Mouse (Mus musculus) embryonic facial prominence, embryonic 13.5 days (tissue): Measurements from ENCODE around the gene Grik4. TPM values are rescaled to one million over a fixed set of nuclear protein-coding genes. Genes with fewer than 3 reads are reported as not detected.

ENCODE experiments used
- ATAC-seq: fragments of 200-750 bp; cut with Nextera tagmentation; 2 replicates; pipeline ENCODE4 v1.8.0; 2017; ENCODE audit warnings: low read depth; ENCODE audit not compliant: insufficient number of reproducible peaks, insufficient read depth, low FRiP score, low TSS enrichment
- H3K27ac ChIP-seq: fragments of 300-500 bp; sonication (generic); 2 replicates; pipeline ENCODE4 v1.5.1; 2015; ENCODE audit warnings: moderate library complexity, mild to moderate bottlenecking, inconsistent platforms
- H3K27me3 ChIP-seq: fragments of 300-500 bp; sonication (generic); 2 replicates; pipeline ENCODE4 v1.6.1; 2015; ENCODE audit warnings: mild to moderate bottlenecking, inconsistent platforms
- H3K36me3 ChIP-seq: fragments of 300-500 bp; sonication (generic); 2 replicates; pipeline ENCODE4 v1.6.1; 2015; ENCODE audit warnings: mild to moderate bottlenecking, inconsistent platforms
- H3K4me1 ChIP-seq: fragments of 300-500 bp; sonication (generic); 2 replicates; pipeline ENCODE4 v1.6.1; 2015; ENCODE audit warnings: inconsistent platforms
- H3K4me2 ChIP-seq: fragments of 300-500 bp; sonication (generic); 2 replicates; pipeline ENCODE4 v1.6.1; 2015; ENCODE audit warnings: moderate library complexity, mild to moderate bottlenecking, inconsistent platforms
- H3K4me3 ChIP-seq: fragments of 300-500 bp; sonication (generic); 2 replicates; pipeline ENCODE4 v1.5.1; 2015; ENCODE audit warnings: mild to moderate bottlenecking, inconsistent platforms
- H3K9ac ChIP-seq: fragments of 300-500 bp; sonication (generic); 2 replicates; pipeline ENCODE4 v1.6.1; 2015; ENCODE audit warnings: mild to moderate bottlenecking, inconsistent platforms
- H3K9me3 ChIP-seq: fragments of 300-500 bp; sonication (generic); 2 replicates; pipeline ENCODE4 v1.6.1; 2016; ENCODE audit warnings: inconsistent platforms
- WGBS: fragments of 180-500 bp; shearing (Covaris S2); methylation state at CpG from one replicate; pipeline ENCODE4 v1.1.7; 2015; ENCODE audit warnings: mixed read lengths; 5-methylcytosine and 5-hydroxymethylcytosine counted together
- microRNA-seq: library from miRNA; unstranded; fragments of <30 nt; microRNA quantifications from one replicate; pipeline ENCODE4, GENCODE M21; 2016
- polyA plus RNA-seq: library from polyadenylated mRNA; unstranded; fragments of >200 nt; fragmentation: Nextera tagmentation; extraction: Ambion mirVana; gene quantifications from 2 replicates; pipeline ENCODE4 v1.2.1, GENCODE M21; 2015

The Grik4 gene
- polyA plus RNA-seq, 1 experiment from 2014 or later: 2.5 TPM

DNA sequence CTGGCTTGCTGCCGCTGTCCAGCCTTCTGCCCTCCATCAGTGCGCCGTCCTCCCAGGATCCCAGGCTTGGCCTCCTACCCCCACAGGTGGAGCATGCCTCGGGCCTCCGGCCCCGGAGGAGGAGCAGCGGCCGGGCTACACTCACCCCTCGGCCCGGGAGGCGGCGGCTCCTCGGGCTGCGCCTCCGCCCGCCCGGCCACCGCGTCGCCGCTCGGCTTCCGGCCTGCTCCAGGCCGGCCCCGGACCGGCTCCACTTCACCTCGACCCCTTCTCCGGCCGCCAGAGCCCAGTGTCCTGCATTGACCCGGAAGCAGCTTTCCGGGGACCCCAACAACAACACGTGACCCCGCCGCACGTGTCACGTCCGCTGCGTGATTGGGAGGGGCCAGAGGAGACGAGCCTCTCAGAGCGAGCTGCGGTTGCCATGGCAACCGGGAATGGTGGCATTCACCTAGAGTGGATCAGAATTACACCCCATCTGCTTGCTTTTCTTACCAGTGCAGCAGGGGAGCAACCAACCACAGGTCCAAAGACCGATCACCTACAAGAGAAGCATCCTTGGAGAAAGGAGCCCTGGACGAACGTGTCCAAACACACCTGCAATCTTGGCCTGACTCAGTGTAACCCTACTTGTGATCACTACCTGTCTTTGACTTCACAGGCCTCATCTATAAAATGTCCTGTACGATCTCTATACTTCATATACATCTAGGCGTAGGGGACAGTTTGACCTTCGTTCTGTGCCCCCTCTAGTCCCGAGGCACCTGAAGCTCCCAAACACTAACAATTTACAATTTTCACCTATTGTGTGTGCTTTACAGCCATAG, 472.2 kb downstream of the Grik4 start:
- ATAC-seq: peak; percentile 82
- H3K9ac ChIP-seq: peak overlapping the region; percentile 91
- peak overlapping the region; percentile 88 for H3K4me2 ChIP-seq
- H3K27ac ChIP-seq: peak overlapping the region; percentile 62
- H3K36me3 ChIP-seq: peaks cover 8% of the 10 kb centered on the region
- peaks cover 13% of the 10 kb centered on the region for H3K27me3 ChIP-seq
- H3K9me3 ChIP-seq: no peaks in the 10 kb centered on the region
- WGBS: 7% methylated on average over 49 of the region's 49 CpGs
- peak overlapping the region; percentile 97 for H3K4me3 ChIP-seq
- peaks cover 17% of the 10 kb centered on the region for H3K4me1 ChIP-seq

DNA sequence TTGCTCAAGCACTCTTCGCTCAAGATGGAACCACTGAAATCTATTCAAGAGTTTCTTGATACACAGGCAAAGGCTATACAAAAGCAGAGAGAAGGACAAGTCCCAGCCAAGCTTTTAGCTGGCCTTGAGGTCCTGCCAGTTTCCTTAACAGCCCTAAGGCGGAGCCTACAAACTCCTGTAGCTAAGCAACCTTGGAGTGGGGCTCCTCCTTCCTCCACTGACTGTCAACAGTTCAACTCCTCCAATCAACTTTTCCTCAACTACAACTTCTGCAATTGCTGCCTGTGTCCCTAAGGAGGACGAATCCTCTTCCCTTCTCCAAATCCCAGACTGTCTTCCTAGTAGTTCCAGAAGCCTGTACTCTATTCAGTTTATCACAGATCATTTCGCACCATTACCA, 473.1 kb downstream of the Grik4 start:
- Histone ChIP-seq H3K4me3 (peak overlapping the region; percentile 97), H3K9me3 (no peaks in the 10 kb centered on the region), H3K9ac (peak overlapping the region; percentile 91), H3K36me3 (peaks cover 11% of the 10 kb centered on the region), H3K4me2 (peak overlapping the region; percentile 88), H3K4me1 (peaks cover 17% of the 10 kb centered on the region), H3K27ac (peak overlapping the region; percentile 62), H3K27me3 (peaks cover 13% of the 10 kb centered on the region)
- WGBS: 47% methylated on average over 4 of the region's 4 CpGs
- ATAC-seq: no peak

- Histone ChIP-seq H3K27ac (no peak overlapping the region), H3K9me3 (no peaks in the 10 kb centered on the region), H3K4me1 (peaks cover 17% of the 10 kb centered on the region), H3K36me3 (peaks cover 11% of the 10 kb centered on the region), H3K4me3 (no peak overlapping the region), H3K4me2 (no peak overlapping the region), H3K9ac (no peak overlapping the region), H3K27me3 (peaks cover 5% of the 10 kb centered on the region; the same call in 1 of the 2 replicates)
- WGBS: 96% methylated on average over 15 of the region's 15 CpGs
- no peak for ATAC-seq
Measured at GRCm38 (mm10) chr9:42469323-42469722, 475.0 kb downstream of the Grik4 start.

- 89% methylated on average over 5 of the region's 5 CpGs for WGBS
- Histone ChIP-seq H3K4me2 (no peak overlapping the region), H3K9me3 (no peaks in the 10 kb centered on the region), H3K36me3 (peaks cover 11% of the 10 kb centered on the region), H3K27ac (no peak overlapping the region), H3K27me3 (no peaks in the 10 kb centered on the region), H3K4me3 (no peak overlapping the region), H3K9ac (no peak overlapping the region), H3K4me1 (peaks cover 24% of the 10 kb centered on the region)
- no peak for ATAC-seq
Measured at GRCm38 (mm10) chr9:42468360-42468759, 475.9 kb downstream of the Grik4 start.

Small RNA genes within 50 kb of the gene (microRNA-seq; reads per million reads assigned to microRNA genes)
- not detected for gene Gm27509

Other genes with a start within 250 kb of the Grik4 start
- 16.1 and 16.9 TPM in 2 replicates for gene Arhgef12, start 162.7 kb upstream of the Grik4 start, polyA plus RNA-seq
- gene Tmem136, start 172.1 kb upstream of the Grik4 start, polyA plus RNA-seq: 7.8 and 9.1 TPM in 2 replicates